Mouse (Mus musculus) G1E (cell line): ENCODE data around the gene Supt6.

Experiments
- CTCF ChIP-seq: IDR thresholded peaks from 2 replicates; pipeline ENCODE4 v1.5.1; 2012; ENCODE audit warnings: low read depth, low read length, inconsistent platforms, mixed read lengths
- GATA1 ChIP-seq: IDR thresholded peaks from 2 replicates; pipeline ENCODE4 v1.6.1; 2012; ENCODE audit warnings: borderline replicate concordance, low read length, inconsistent platforms, mixed read lengths
- GATA2 ChIP-seq: IDR thresholded peaks from 2 replicates; pipeline ENCODE4 v1.6.1; 2012; ENCODE audit warnings: low read depth, low read length, inconsistent platforms, borderline replicate concordance
- POLR2AphosphoS5 ChIP-seq: IDR thresholded peaks from 2 replicates; pipeline ENCODE4 v1.6.1; 2012; ENCODE audit warnings: low read depth, low read length, inconsistent platforms; ENCODE audit not compliant: insufficient replicate concordance
- TAL1 ChIP-seq: conservative IDR thresholded peaks from 2 replicates; pipeline ENCODE4 v1.6.1; 2012; ENCODE audit warnings: low read depth, low read length, inconsistent platforms, mixed read lengths

GRCm38 (mm10) chr11:78209886-78210285 is 35.9 kb downstream of the Supt6 start:
- TF ChIP-seq CTCF (no peak), GATA1 (no peak), POLR2AphosphoS5 (no peak), TAL1 (no peak), GATA2 (no peak)
